Mouse (Mus musculus): Measurements from ENCODE around the gene Rmdn2. TPM values are rescaled to one million over a fixed set of nuclear protein-coding genes. Genes with fewer than 3 reads are reported as not detected.

Gene Rmdn2
- polyA plus RNA-seq (2012): 3.6 and 4.7 TPM in 2 replicates

DNA sequence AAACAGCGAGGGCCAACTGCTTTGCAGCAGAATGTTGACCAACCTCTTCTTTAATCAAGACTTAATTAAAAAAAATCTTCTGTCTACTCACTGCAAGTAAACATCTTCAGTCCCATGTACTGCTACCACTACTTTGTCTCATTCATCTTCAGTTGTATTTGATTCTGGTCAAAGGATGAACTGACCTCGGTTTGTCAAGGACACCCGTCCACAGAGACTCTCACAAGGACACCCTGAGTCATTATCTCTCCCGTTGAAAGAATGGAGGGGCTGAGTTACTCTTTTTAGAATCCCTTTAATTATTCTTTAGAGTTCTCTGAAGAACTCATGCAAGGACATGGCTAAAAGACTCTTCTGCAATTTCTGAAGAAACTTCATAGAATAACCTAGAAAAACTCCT, at the start of gene Rmdn2:
Gene Rmdn2, plus strand, starts transcription at position 319 of the 400 bp plus-strand sequence.
- no peak for TF ChIP-seq GATA1 (IDR thresholded peaks at IDR 0.05; ENCODE audit: low read length)

GRCm38 (mm10) chr17:79563067-79563620, 48.5 kb upstream of the Rmdn2 start:
- no peak for TF ChIP-seq GATA1 (IDR thresholded peaks at IDR 0.05; ENCODE audit: low read length)

DNA sequence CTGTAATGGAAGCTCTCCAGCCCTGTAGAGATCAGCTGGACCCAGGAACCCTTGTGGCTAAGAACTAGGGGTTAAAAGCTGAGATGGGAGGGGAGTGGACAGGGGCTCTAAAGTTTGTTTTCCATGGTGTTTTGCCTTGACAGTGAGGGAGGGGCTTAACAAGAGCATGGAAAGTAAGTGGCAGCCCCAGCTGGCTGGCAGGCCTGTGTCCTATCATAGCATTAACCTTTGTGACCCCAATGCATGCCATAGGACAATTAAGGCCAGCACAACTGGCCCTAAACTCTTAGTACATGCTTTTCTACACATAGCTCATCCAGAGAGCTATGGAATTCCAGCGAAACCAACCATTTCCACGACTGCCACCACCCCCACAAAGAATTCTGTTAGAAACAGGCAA, 47.9 kb upstream of the Rmdn2 start:
- no peak for TF ChIP-seq GATA1 (IDR thresholded peaks at IDR 0.05; ENCODE audit: low read length)

- TF ChIP-seq GATA1 (IDR thresholded peaks at IDR 0.05; ENCODE audit: low read length): no peak
Measured at GRCm38 (mm10) chr17:79565241-79565961, 46.3 kb upstream of the Rmdn2 start.

- TF ChIP-seq GATA1 (IDR thresholded peaks at IDR 0.05; ENCODE audit: low read length): no peak
Measured at GRCm38 (mm10) chr17:79568401-79568800, 43.3 kb upstream of the Rmdn2 start.

- TF ChIP-seq GATA1 (IDR thresholded peaks at IDR 0.05; ENCODE audit: low read length): no peak
Measured at GRCm38 (mm10) chr17:79578328-79578727, 33.3 kb upstream of the Rmdn2 start.

DNA sequence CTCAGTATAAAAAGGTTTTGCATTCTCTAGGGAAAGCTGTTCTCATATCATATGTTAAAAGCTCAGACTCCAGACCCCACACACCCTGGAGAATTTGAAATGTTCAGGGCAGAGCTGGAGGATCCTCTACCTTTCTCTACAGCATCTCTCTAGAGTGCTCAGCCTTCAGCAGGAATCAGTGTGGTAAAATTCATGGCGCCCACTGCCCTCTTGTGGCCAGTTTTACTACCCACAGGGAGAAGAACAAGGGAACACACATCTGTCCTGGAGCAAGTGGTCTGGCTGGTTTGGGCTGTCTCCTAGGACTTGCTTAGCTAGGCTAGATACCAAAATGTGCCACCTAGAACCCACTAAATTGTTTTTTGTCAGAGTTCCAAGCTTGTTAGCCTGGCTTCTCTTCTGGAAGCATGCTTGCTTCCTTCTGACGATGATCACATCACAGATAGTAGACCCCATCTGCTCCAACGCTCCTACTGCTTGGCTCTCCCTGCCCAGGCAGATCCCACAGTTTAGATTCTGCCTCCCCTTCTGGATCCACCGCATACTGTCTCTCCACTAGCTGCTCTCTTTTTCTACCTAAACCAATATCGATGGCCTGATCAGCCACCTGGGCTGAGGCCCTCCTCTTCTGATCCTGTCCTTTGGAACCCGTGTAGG, 31.3 kb upstream of the Rmdn2 start:
- TF ChIP-seq GATA1 (IDR thresholded peaks at IDR 0.05; ENCODE audit: low read length): no peak

DNA sequence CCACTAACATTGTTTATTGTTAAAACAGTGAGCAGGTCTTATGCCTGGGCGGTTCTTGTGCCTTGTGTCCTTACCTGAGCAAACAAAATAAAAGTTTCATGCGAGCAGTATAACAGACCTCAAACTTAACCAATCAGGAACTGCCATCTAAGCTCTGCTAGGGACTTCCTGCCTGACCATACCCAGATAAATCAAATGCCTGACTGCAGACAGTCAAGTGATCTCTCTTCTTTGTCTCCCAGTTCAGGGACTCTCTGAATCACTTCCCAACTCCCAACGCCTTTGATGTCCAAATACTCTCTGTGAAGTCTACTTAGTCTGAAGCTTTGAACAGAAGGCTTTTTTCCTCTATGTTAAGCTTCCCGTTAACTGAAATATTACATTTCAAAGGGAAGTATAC, 28.2 kb upstream of the Rmdn2 start:
- TF ChIP-seq GATA1 (IDR thresholded peaks at IDR 0.05; ENCODE audit: low read length): no peak

- no peak for TF ChIP-seq GATA1 (IDR thresholded peaks at IDR 0.05; ENCODE audit: low read length)
Measured at GRCm38 (mm10) chr17:79584246-79584800, 27.3 kb upstream of the Rmdn2 start.

DNA sequence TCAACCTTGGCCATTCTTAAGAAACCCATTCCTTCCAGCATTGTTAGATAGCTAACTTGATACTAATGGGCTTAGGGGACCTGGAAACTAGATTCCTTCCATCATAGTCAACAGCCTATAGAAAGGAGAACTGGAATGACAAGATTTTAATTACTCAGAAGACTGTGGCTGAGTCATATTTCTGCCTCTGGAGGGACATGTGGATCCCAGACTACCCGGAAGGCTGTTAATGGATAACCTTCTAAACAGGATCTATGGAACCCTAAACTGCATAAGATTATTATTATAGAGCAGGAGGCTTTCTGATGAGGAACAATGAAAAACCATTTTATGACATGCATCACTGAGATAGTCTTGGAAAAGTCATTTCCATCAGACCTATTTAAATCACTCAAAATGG, 21.8 kb upstream of the Rmdn2 start:
- no peak for TF ChIP-seq GATA1 (IDR thresholded peaks at IDR 0.05; ENCODE audit: low read length)

- no peak for TF ChIP-seq GATA1 (IDR thresholded peaks at IDR 0.05; ENCODE audit: low read length)
Measured at GRCm38 (mm10) chr17:79595996-79596395, 15.7 kb upstream of the Rmdn2 start.

DNA sequence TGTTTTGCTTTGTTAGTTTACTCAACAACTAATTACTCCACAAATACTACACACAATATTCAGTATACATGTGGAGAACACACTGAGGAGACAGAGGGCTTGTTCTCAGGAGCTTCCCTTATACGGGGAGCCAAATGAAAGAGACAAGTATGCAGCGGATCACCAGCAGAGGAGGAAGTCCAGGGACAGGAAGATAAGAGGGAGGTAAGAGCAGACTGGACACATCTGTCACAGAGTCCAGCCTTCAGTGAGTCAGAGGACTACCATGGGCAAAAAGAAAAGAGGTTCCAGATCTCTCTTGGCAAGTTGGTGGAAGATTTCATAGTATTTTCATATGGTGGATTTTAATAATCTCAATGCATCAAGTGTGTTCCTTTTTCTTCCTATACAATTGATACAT, 13.5 kb upstream of the Rmdn2 start:
- TF ChIP-seq GATA1 (IDR thresholded peaks at IDR 0.05; ENCODE audit: low read length): no peak

GRCm38 (mm10) chr17:79598596-79599577, 12.8 kb upstream of the Rmdn2 start:
- no peak for TF ChIP-seq GATA1 (IDR thresholded peaks at IDR 0.05; ENCODE audit: low read length)

- TF ChIP-seq GATA1 (IDR thresholded peaks at IDR 0.05; ENCODE audit: low read length): no peak
Measured at GRCm38 (mm10) chr17:79600108-79600507, 11.6 kb upstream of the Rmdn2 start.

GRCm38 (mm10) chr17:79602381-79602780, 9.3 kb upstream of the Rmdn2 start:
- no peak for TF ChIP-seq GATA1 (IDR thresholded peaks at IDR 0.05; ENCODE audit: low read length)

Data from G1E-ER4 (cell line).